Mouse (Mus musculus) limb, embryonic 14.5 days (tissue): ENCODE results near the gene Sidt1. TPM values are rescaled to one million over a fixed set of nuclear protein-coding genes. Genes with fewer than 3 reads are reported as not detected.

ENCODE experiments used
- ATAC-seq: fragments of 200-750 bp; cut with Nextera tagmentation; 2 replicates; pipeline ENCODE4 v1.8.0; 2017; ENCODE audit warnings: low read depth, moderate number of reproducible peaks, moderate TSS enrichment; ENCODE audit not compliant: low FRiP score
- DNase-seq: peaks from one replicate; pipeline ENCODE4 v3.0.0-alpha.2; 2015; ENCODE audit warnings: low spot score
- H3K27ac ChIP-seq: fragments of 300-500 bp; sonication (generic); replicated peaks from 2 replicates; pipeline ENCODE4 v1.5.1; 2014; ENCODE audit warnings: low read depth, mild to moderate bottlenecking, low read length, moderate library complexity, mixed read lengths
- H3K27me3 ChIP-seq: fragments of 300-500 bp; sonication (generic); 2 replicates; pipeline ENCODE4 v1.6.1; 2014; ENCODE audit warnings: low read length, mixed read lengths; ENCODE audit not compliant: control insufficient read depth, insufficient read depth
- H3K36me3 ChIP-seq: fragments of 300-500 bp; sonication (generic); 2 replicates; pipeline ENCODE4 v1.6.1; 2014; ENCODE audit warnings: mild to moderate bottlenecking, low read length, moderate library complexity, mixed read lengths; ENCODE audit not compliant: control insufficient read depth, insufficient read depth
- H3K4me1 ChIP-seq: fragments of 300-500 bp; sonication (generic); 2 replicates; pipeline ENCODE4 v1.6.1; 2014; ENCODE audit warnings: antibody characterized with exemption, low read length, mixed read lengths; ENCODE audit not compliant: control insufficient read depth, insufficient read depth
- H3K4me2 ChIP-seq: fragments of 300-500 bp; sonication (generic); replicated peaks from 2 replicates; pipeline ENCODE4 v1.6.1; 2014; ENCODE audit warnings: low read depth, mild to moderate bottlenecking, low read length, moderate library complexity; ENCODE audit not compliant: severe bottlenecking
- H3K4me3 ChIP-seq: fragments of 300-500 bp; sonication (generic); replicated peaks from 2 replicates; pipeline ENCODE4 v1.5.1; 2014; ENCODE audit warnings: low read length
- H3K9ac ChIP-seq: fragments of 300-500 bp; sonication (generic); 2 replicates; pipeline ENCODE4 v1.6.1; 2014; ENCODE audit warnings: mild to moderate bottlenecking, low read depth, low read length, moderate library complexity; ENCODE audit not compliant: severe bottlenecking
- H3K9me3 ChIP-seq: fragments of 300-500 bp; sonication (generic); 2 replicates; pipeline ENCODE4 v1.6.1; 2016; ENCODE audit warnings: low read length; ENCODE audit not compliant: control insufficient read depth
- POLR2A ChIP-seq: fragments of 200-500 bp; IDR thresholded peaks from 2 replicates; pipeline ENCODE4 v1.8.0; 2012; ENCODE audit warnings: inconsistent platforms, mild to moderate bottlenecking, moderate library complexity, borderline replicate concordance; ENCODE audit not compliant: insufficient read depth, insufficient read length; ENCODE audit errors: extremely low read depth
- WGBS: fragments of 180-500 bp; shearing (Covaris S2); extraction: QIAGEN DNeasy Blood & Tissue Kit; methylation state at CpG from one replicate; pipeline ENCODE4 v1.1.7; 2014; 5-methylcytosine and 5-hydroxymethylcytosine counted together
- polyA plus RNA-seq, 2 experiments: library from polyadenylated mRNA; depleted of rRNA in 1 of 2; stranded (reverse) in 1 of 2; unstranded in 1 of 2; fragments of >200 nt; fragmentation: Nextera tagmentation in 1 of 2; extraction: Ambion mirVana in 1 of 2; gene quantifications; 2 replicates each; pipeline versions ENCODE4 v1.2.1 to v1.2.3; 2012 to 2014

The Sidt1 gene
- polyA plus RNA-seq, 2 experiments, result 0.40 to 0.79 TPM

- Histone ChIP-seq H3K27ac (no peak overlapping the region), H3K4me2 (no peak overlapping the region), H3K4me3 (no peak overlapping the region), H3K36me3 (no peaks in the 10 kb centered on the region), H3K9ac (no peak overlapping the region), H3K4me1 (no peaks in the 10 kb centered on the region), H3K9me3 (no peaks in the 10 kb centered on the region), H3K27me3 (no peaks in the 10 kb centered on the region)
- WGBS, result 84% methylated on average over 6 of the region's 6 CpGs
- no peak for TF ChIP-seq POLR2A
- ATAC-seq (no peak), DNase-seq (no peak)
Observed at GRCm38 (mm10) chr16:44265562-44265961, 67.4 kb downstream of the Sidt1 start.

GRCm38 (mm10) chr16:44264916-44265315, 68.1 kb downstream of the Sidt1 start:
- Histone ChIP-seq H3K9ac (no peak overlapping the region), H3K4me2 (no peak overlapping the region), H3K27me3 (no peaks in the 10 kb centered on the region), H3K4me3 (no peak overlapping the region), H3K36me3 (no peaks in the 10 kb centered on the region), H3K9me3 (no peaks in the 10 kb centered on the region), H3K27ac (no peak overlapping the region), H3K4me1 (no peaks in the 10 kb centered on the region)
- ATAC-seq, result no peak
- WGBS, result 81% methylated on average over 2 of the region's 2 CpGs
- TF ChIP-seq POLR2A, result no peak
- no peak for DNase-seq

GRCm38 (mm10) chr16:44257476-44257875, 75.5 kb downstream of the Sidt1 start:
- ATAC-seq (no peak), DNase-seq (no peak)
- Histone ChIP-seq H3K9ac (no peak overlapping the region), H3K27ac (no peak overlapping the region), H3K27me3 (no peaks in the 10 kb centered on the region), H3K4me2 (no peak overlapping the region), H3K36me3 (no peaks in the 10 kb centered on the region), H3K4me3 (no peak overlapping the region), H3K9me3 (no peaks in the 10 kb centered on the region), H3K4me1 (no peaks in the 10 kb centered on the region)
- 82% methylated on average over 3 of the region's 3 CpGs for WGBS
- TF ChIP-seq POLR2A, result no peak

GRCm38 (mm10) chr16:44254698-44255097, 78.3 kb downstream of the Sidt1 start:
- H3K27me3 ChIP-seq, result no peaks in the 10 kb centered on the region
- no peak overlapping the region for H3K4me3 ChIP-seq
- H3K9ac ChIP-seq, result no peak overlapping the region
- no peak overlapping the region for H3K4me2 ChIP-seq
- no peaks in the 10 kb centered on the region for H3K9me3 ChIP-seq
- DNase-seq (peak; percentile 79), ATAC-seq (peak; percentile 47; the same call in 1 of the 2 replicates)
- 61% methylated on average over 7 of the region's 7 CpGs for WGBS
- no peaks in the 10 kb centered on the region for H3K4me1 ChIP-seq
- TF ChIP-seq POLR2A, result no peak
- no peaks in the 10 kb centered on the region for H3K36me3 ChIP-seq
- no peak overlapping the region for H3K27ac ChIP-seq

- H3K9ac ChIP-seq, result no peak overlapping the region
- TF ChIP-seq POLR2A, result no peak
- H3K9me3 ChIP-seq, result no peaks in the 10 kb centered on the region
- no peaks in the 10 kb centered on the region for H3K4me1 ChIP-seq
- WGBS, result 72% methylated on average over 7 of the region's 7 CpGs
- H3K4me2 ChIP-seq, result no peak overlapping the region
- DNase-seq, result no peak
- no peak for ATAC-seq
- no peaks in the 10 kb centered on the region for H3K36me3 ChIP-seq
- no peaks in the 10 kb centered on the region for H3K27me3 ChIP-seq
- no peak overlapping the region for H3K4me3 ChIP-seq
- H3K27ac ChIP-seq, result no peak overlapping the region
Observed at GRCm38 (mm10) chr16:44253797-44254634, 79.0 kb downstream of the Sidt1 start.
